Mouse (Mus musculus) spleen, postnatal 4 days (tissue): Measurements from ENCODE around the gene Gm49322.

ENCODE experiments used
- DNase-seq, 2 experiments: peaks; one replicate each; pipeline ENCODE4 v3.0.0; 2022; ENCODE audit warnings: low spot score in 2 of 2

Gm49322 gene

DNA sequence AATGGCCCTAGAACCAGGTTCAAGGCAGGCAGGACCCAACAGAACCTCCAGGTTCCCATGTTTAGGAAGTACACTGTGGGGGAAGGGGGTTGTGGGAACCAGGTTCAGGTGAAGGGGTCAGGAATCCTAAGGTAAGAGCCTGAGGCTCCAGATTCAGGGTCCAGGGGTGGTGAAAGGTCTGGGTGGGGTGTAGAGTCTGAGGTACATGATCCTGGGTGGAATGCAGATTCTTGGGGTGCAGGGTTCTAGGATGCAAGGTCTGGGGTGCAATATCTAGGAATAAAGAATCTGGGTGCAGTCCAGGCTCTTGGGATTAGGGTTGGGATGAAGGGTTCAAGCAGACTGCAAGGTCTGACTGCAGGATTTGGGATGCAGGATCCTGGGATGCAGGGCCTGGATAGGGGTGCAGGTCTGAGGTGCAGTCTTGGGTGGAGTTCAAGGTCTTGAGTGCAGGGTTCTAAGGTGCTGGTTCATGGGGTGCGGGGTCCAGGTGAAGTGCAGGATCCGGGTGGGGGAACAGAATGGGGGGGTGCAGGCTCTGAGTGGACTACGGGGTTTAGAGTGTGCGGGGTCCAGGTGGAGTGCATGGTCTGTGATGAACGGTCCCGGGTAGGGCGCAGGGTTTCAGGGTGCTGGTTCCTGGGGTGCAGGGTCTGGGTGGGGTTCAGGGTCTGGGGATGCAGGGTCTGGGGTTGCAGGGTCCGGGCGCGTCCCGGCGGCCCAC, 49.7 kb downstream of the Gm49322 start:
- DNase-seq, result no peak

- peak; percentile 97 to 99 for DNase-seq
Measured at GRCm38 (mm10) chr10:80656130-80656862, 50.5 kb downstream of the Gm49322 start.

DNA sequence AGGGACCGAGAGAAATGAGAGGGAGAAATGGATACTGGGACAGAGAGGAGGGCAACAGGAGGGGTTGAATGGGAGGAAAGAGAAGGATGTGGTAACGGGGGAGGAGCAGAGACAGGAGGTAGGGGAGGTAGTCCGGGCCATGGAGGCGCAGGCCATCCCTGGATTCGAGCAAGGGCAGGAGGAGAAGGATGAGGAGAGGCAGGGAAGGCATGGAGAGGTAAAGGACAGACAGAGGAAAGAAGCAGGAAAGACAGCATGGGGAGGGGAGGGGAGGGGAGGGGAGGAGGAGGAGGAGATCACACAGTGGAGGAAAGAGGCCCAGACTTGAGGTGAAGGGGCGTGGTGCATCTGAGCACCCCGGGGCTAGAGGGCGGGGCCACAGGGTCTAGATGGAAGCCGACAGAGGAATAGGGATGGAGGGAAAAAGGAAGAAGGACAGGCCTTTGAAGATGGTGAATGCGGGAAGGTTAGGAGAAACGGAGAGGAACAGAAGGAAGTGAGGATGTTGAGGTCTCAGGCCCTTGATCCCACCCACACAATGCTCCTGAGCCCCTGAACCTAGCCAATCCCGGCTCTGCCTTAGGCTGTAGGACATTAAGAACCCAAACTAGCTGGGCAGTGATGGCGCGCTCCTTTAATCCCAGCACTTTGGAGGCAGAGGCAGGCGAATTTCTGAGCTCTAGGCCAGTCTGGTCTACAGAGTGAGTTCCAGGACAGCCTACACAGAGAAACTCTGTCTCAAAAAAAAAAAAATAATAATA, 51.2 kb downstream of the Gm49322 start, which contains the start of gene Btbd2:
TSS of gene Btbd2 (minus strand) at position 209 of the 761 bp plus-strand sequence.
- DNase-seq, result peak in 1 of 2 experiments; percentile 62

GRCm38 (mm10) chr10:80658194-80658840, 52.5 kb downstream of the Gm49322 start:
- no peak for DNase-seq

- no peak for DNase-seq
Measured at GRCm38 (mm10) chr10:80658841-80659202, 53.0 kb downstream of the Gm49322 start.

GRCm38 (mm10) chr10:80659213-80659612, 53.4 kb downstream of the Gm49322 start:
- DNase-seq, result peak; percentile 77 to 91

DNA sequence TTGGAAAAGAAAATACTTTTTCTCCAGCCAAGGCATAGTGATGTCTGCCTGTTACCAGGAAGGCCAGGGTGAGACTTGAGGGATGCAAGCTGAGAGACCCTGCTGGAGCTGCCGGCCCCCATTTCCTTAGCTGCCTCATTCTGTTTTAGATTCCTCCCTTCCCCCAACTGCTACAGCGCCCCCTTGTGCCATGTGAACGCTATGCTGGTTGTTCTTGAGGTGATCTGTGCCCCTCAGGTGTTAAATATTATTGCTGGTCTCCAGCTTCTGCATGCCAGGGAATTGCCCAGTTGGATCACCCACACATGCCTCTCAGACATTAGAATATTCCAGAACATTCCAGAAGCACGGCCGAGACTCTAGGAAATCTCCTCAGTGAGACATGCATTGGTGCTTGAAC, 55.3 kb downstream of the Gm49322 start:
- peak; percentile 76 to 92 for DNase-seq

DNA sequence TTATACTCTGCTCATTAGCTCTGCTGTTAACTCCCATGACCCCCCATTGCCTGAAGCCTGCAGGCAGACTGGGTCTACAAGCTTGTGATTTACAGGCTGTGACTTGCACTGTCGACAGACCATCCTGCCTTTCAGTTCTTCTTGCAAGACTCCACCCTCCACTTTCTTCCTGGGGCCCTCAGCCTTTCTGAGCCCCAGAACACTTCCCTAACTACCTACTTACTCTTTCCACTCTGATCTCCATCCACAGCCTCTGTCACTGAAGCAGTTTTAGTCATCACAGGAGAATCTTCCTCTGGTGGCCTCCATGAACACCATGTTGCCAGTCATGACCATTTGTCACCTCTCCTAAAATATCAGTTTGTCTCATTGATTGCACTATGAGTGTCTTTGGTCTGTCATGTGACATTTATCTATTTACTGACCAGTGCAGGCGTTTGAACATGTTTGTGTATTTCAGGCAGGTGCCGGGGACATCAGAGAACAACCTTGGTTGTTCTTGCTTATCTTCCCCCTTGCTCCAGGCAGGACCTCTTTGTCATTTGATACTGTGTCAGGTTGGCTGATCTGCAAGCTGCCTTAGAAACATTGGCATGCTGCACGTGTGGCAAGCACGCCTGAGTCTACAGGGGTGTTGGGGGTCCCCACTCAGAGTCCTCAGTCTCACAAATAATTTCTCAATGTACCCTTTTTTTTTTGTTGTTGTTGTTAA, 57.8 kb downstream of the Gm49322 start:
- no peak for DNase-seq

- peak; percentile 72 to 85 for DNase-seq
Measured at GRCm38 (mm10) chr10:80664197-80665015, 58.6 kb downstream of the Gm49322 start.

- DNase-seq, result no peak
Measured at GRCm38 (mm10) chr10:80665016-80665380, 59.2 kb downstream of the Gm49322 start.
